Mouse (Mus musculus) neural tube, embryonic 13.5 days (tissue): ENCODE measurements around the gene Irf8. TPM values are rescaled to one million over a fixed set of nuclear protein-coding genes. Genes with fewer than 3 reads are reported as not detected.
A peak's percentile ranks its signal among the peaks of the same experiment; 100 is the strongest.

Source experiments
- ATAC-seq: fragments of 200-750 bp; cut with Nextera tagmentation; 2 replicates; pipeline ENCODE4 v1.8.0; 2017; ENCODE audit warnings: low read depth, mild to moderate bottlenecking, moderate TSS enrichment, moderate library complexity
- H3K27ac ChIP-seq: fragments of 300-500 bp; sonication (generic); replicated peaks from 2 replicates; pipeline ENCODE4 v1.5.1; 2015; ENCODE audit warnings: moderate library complexity, mild to moderate bottlenecking, inconsistent platforms
- H3K27me3 ChIP-seq: fragments of 300-500 bp; sonication (generic); 2 replicates; pipeline ENCODE4 v1.6.1; 2015; ENCODE audit warnings: mild to moderate bottlenecking, inconsistent platforms
- H3K36me3 ChIP-seq: fragments of 300-500 bp; sonication (generic); 2 replicates; pipeline ENCODE4 v1.6.1; 2015; ENCODE audit warnings: mild to moderate bottlenecking, inconsistent platforms
- H3K4me1 ChIP-seq: fragments of 300-500 bp; sonication (generic); replicated peaks from 2 replicates; pipeline ENCODE4 v1.6.1; 2015; ENCODE audit warnings: inconsistent platforms
- H3K4me2 ChIP-seq: fragments of 300-500 bp; sonication (generic); 2 replicates; pipeline ENCODE4 v1.6.1; 2015; ENCODE audit warnings: inconsistent platforms, mild to moderate bottlenecking, moderate library complexity
- H3K4me3 ChIP-seq: fragments of 300-500 bp; sonication (generic); 2 replicates; pipeline ENCODE4 v1.5.1; 2015; ENCODE audit warnings: mild to moderate bottlenecking, inconsistent platforms
- H3K9ac ChIP-seq: fragments of 300-500 bp; sonication (generic); 2 replicates; pipeline ENCODE4 v1.6.1; 2015; ENCODE audit warnings: moderate library complexity, mild to moderate bottlenecking, inconsistent platforms
- H3K9me3 ChIP-seq: fragments of 300-500 bp; sonication (generic); 2 replicates; pipeline ENCODE4 v1.6.1; 2016; ENCODE audit warnings: inconsistent platforms
- WGBS: fragments of 180-500 bp; shearing (Covaris S2); methylation state at CpG from one replicate; pipeline ENCODE4 v1.1.7; 2015; 5-methylcytosine and 5-hydroxymethylcytosine counted together
- polyA plus RNA-seq: library from polyadenylated mRNA; unstranded; fragments of >200 nt; fragmentation: Nextera tagmentation; extraction: Ambion mirVana; gene quantifications from 2 replicates; pipeline ENCODE4 v1.2.1, GENCODE M21; 2015

Irf8 gene
- polyA plus RNA-seq = 4.1 and 4.9 TPM in 2 replicates

GRCm38 (mm10) chr8:120735770-120736481 is at the start of gene Irf8:
Gene Irf8 (plus strand): TSS chr8:120736358.
- WGBS = under 1% methylated on average over 58 of the region's 62 CpGs
- peak; percentile 93 for ATAC-seq
- H3K9me3 ChIP-seq = no peaks in the 10 kb centered on the region
- H3K9ac ChIP-seq = peak within 1 kb of the TSS; percentile 67
- H3K27ac ChIP-seq = no peak within 1 kb of the TSS
- H3K4me1 ChIP-seq = peaks cover 25% of the 10 kb centered on the region
- peak within 1 kb of the TSS; percentile 97 for H3K4me2 ChIP-seq
- peak within 1 kb of the TSS; percentile 50 for H3K4me3 ChIP-seq
- H3K36me3 ChIP-seq = no peaks in the 10 kb centered on the region
- H3K27me3 ChIP-seq = peaks cover 48% of the 10 kb centered on the region

- H3K4me1 ChIP-seq = 0 out of 2 replicates have a peak, but pooled peaks cover 4% of the 10 kb centered on the region
- no peak overlapping the region for H3K4me3 ChIP-seq
- H3K9me3 ChIP-seq = no peaks in the 10 kb centered on the region
- 90% methylated on average over 5 of the region's 5 CpGs for WGBS
- no peak overlapping the region for H3K27ac ChIP-seq
- H3K9ac ChIP-seq = no peak overlapping the region
- H3K27me3 ChIP-seq = no peaks in the 10 kb centered on the region
- H3K4me2 ChIP-seq = no peak overlapping the region
- no peaks in the 10 kb centered on the region for H3K36me3 ChIP-seq
- no peak for ATAC-seq
Measured at GRCm38 (mm10) chr8:120686576-120686975, 49.6 kb upstream of the Irf8 start.

GRCm38 (mm10) chr8:120687786-120688185 is 48.4 kb upstream of the Irf8 start:
- 76% methylated on average over 8 of the region's 8 CpGs for WGBS
- H3K36me3 ChIP-seq = no peaks in the 10 kb centered on the region
- no peak overlapping the region for H3K4me2 ChIP-seq
- 0 out of 2 replicates have a peak, but pooled peaks cover 4% of the 10 kb centered on the region for H3K4me1 ChIP-seq
- no peak overlapping the region for H3K27ac ChIP-seq
- H3K27me3 ChIP-seq = no peaks in the 10 kb centered on the region
- no peak overlapping the region for H3K4me3 ChIP-seq
- H3K9me3 ChIP-seq = no peaks in the 10 kb centered on the region
- no peak for ATAC-seq
- H3K9ac ChIP-seq = no peak overlapping the region

- H3K36me3 ChIP-seq = no peaks in the 10 kb centered on the region
- no peak overlapping the region for H3K4me2 ChIP-seq
- H3K9me3 ChIP-seq = no peaks in the 10 kb centered on the region
- H3K27ac ChIP-seq = no peak overlapping the region
- no peak overlapping the region for H3K9ac ChIP-seq
- H3K27me3 ChIP-seq = no peaks in the 10 kb centered on the region
- no peak for ATAC-seq
- 91% methylated on average over 7 of the region's 7 CpGs for WGBS
- 0 out of 2 replicates have a peak, but pooled peaks cover 2% of the 10 kb centered on the region for H3K4me1 ChIP-seq
- H3K4me3 ChIP-seq = no peak overlapping the region
Measured at GRCm38 (mm10) chr8:120688511-120688910, 47.6 kb upstream of the Irf8 start.

- ATAC-seq = no peak
- Histone ChIP-seq H3K36me3 (no peaks in the 10 kb centered on the region), H3K27me3 (no peaks in the 10 kb centered on the region), H3K9me3 (no peaks in the 10 kb centered on the region), H3K4me2 (no peak overlapping the region), H3K4me3 (no peak overlapping the region), H3K4me1 (peaks cover 15% of the 10 kb centered on the region; the same call in 1 of the 2 replicates), H3K27ac (no peak overlapping the region), H3K9ac (no peak overlapping the region)
- 73% methylated on average over 4 of the region's 4 CpGs for WGBS
Measured at GRCm38 (mm10) chr8:120692934-120693333, 43.2 kb upstream of the Irf8 start.

GRCm38 (mm10) chr8:120693861-120694493 is 42.2 kb upstream of the Irf8 start:
- Histone ChIP-seq H3K4me3 (no peak overlapping the region), H3K9ac (no peak overlapping the region), H3K9me3 (no peaks in the 10 kb centered on the region), H3K36me3 (no peaks in the 10 kb centered on the region), H3K4me2 (no peak overlapping the region), H3K4me1 (peaks cover 15% of the 10 kb centered on the region; the same call in 1 of the 2 replicates), H3K27me3 (no peaks in the 10 kb centered on the region), H3K27ac (no peak overlapping the region)
- ATAC-seq = no peak
- 49% methylated on average over 22 of the region's 22 CpGs for WGBS

- Histone ChIP-seq H3K9ac (no peak overlapping the region), H3K4me3 (no peak overlapping the region), H3K36me3 (no peaks in the 10 kb centered on the region), H3K27me3 (no peaks in the 10 kb centered on the region), H3K27ac (no peak overlapping the region), H3K4me1 (peaks cover 15% of the 10 kb centered on the region; the same call in 1 of the 2 replicates), H3K9me3 (no peaks in the 10 kb centered on the region), H3K4me2 (no peak overlapping the region)
- 60% methylated on average over 13 of the region's 13 CpGs for WGBS
- ATAC-seq = no peak
Measured at GRCm38 (mm10) chr8:120696401-120697153, 39.6 kb upstream of the Irf8 start.

GRCm38 (mm10) chr8:120697154-120697978 is 38.8 kb upstream of the Irf8 start:
- H3K4me1 ChIP-seq = peaks cover 15% of the 10 kb centered on the region; the same call in 1 of the 2 replicates
- no peaks in the 10 kb centered on the region for H3K36me3 ChIP-seq
- H3K9ac ChIP-seq = no peak overlapping the region
- H3K9me3 ChIP-seq = no peaks in the 10 kb centered on the region
- no peaks in the 10 kb centered on the region for H3K27me3 ChIP-seq
- 78% methylated on average over 17 of the region's 17 CpGs for WGBS
- no peak overlapping the region for H3K4me2 ChIP-seq
- ATAC-seq = no peak
- no peak overlapping the region for H3K27ac ChIP-seq
- H3K4me3 ChIP-seq = no peak overlapping the region

- H3K27me3 ChIP-seq = no peaks in the 10 kb centered on the region
- H3K9ac ChIP-seq = no peak overlapping the region
- peaks cover 15% of the 10 kb centered on the region; the same call in 1 of the 2 replicates for H3K4me1 ChIP-seq
- no peaks in the 10 kb centered on the region for H3K36me3 ChIP-seq
- ATAC-seq = no peak
- no peak overlapping the region for H3K4me3 ChIP-seq
- no peak overlapping the region for H3K27ac ChIP-seq
- no peaks in the 10 kb centered on the region for H3K9me3 ChIP-seq
- H3K4me2 ChIP-seq = no peak overlapping the region
Measured at GRCm38 (mm10) chr8:120697979-120698272, 38.2 kb upstream of the Irf8 start.

GRCm38 (mm10) chr8:120698426-120698825 is 37.7 kb upstream of the Irf8 start:
- H3K36me3 ChIP-seq = no peaks in the 10 kb centered on the region
- ATAC-seq = no peak
- H3K4me2 ChIP-seq = no peak overlapping the region
- H3K9me3 ChIP-seq = no peaks in the 10 kb centered on the region
- 92% methylated on average over 7 of the region's 7 CpGs for WGBS
- H3K9ac ChIP-seq = no peak overlapping the region
- H3K4me3 ChIP-seq = no peak overlapping the region
- H3K27ac ChIP-seq = no peak overlapping the region
- peaks cover 15% of the 10 kb centered on the region; the same call in 1 of the 2 replicates for H3K4me1 ChIP-seq
- no peaks in the 10 kb centered on the region for H3K27me3 ChIP-seq

GRCm38 (mm10) chr8:120699079-120699478 is 37.1 kb upstream of the Irf8 start:
- Histone ChIP-seq H3K36me3 (no peaks in the 10 kb centered on the region), H3K4me3 (no peak overlapping the region)
- no peak for ATAC-seq

More at GRCm38 (mm10) chr8:120699079-120699478, 37.1 kb upstream of the Irf8 start:
- no peak overlapping the region for H3K27ac ChIP-seq
- H3K4me1 ChIP-seq = peaks cover 15% of the 10 kb centered on the region; the same call in 1 of the 2 replicates
- WGBS = 83% methylated on average over 6 of the region's 6 CpGs
- H3K9me3 ChIP-seq = no peaks in the 10 kb centered on the region
- H3K27me3 ChIP-seq = no peaks in the 10 kb centered on the region
- H3K9ac ChIP-seq = no peak overlapping the region
- H3K4me2 ChIP-seq = no peak overlapping the region
